ENCODE assay signal across 9 mouse cellular contexts in the genomic region with DNA sequence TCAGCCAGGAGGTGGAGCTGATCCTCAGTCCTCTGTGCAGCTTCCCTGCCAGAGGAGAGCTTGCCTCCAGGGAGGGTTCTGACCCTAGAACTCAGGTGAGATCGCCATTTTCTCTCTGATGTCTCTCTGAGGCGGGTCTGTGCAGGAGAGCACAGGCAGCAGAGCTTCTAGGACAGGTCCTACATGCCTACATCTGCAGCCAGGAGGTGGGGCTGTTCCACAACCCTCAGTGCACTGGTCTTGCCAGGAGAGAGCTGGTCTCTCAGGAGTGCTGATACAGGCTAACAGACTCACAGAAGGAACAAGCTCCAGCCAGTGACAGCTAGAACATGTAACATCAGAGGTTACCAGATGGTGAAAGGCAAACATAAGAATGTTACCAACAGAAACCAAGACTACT.
A peak's percentile ranks its signal among the peaks of the same experiment; 100 is the strongest.
DNase-seq lines count a peak whose midpoint lies in the region; TF ChIP-seq lines count a peak whose summit lies in the region.
"Had no signal": no experiment of that assay in that cellular context is flagged by ENCODE, and none has a peak within 500 bp of the region (broad histone marks: within the 10 kb centered on the region; RNA-seq: fewer than 3 reads in every experiment).

No protein-coding gene starts in this region.

- no peak overlapping the region for H3K4me3 ChIP-seq in layer of hippocampus, adult 2 months
- H3K4me3 ChIP-seq: neural tube, embryonic 13.5 days had no signal

- H3K27ac ChIP-seq in layer of hippocampus, adult 2 months: no peak overlapping the region
- H3K27ac ChIP-seq: neural tube, embryonic 13.5 days had no signal

- no peak for DNase-seq in layer of hippocampus, adult 2 months (ENCODE audit: low spot score in 2 of 2)
- no peak for DNase-seq in layer of hippocampus, adult 9-10 months (ENCODE audit: low spot score)
- peak; percentile 57 for DNase-seq in R1 (ENCODE audit: low read depth, low spot score)
- DNase-seq in kidney, postnatal 14 days: peak; percentile 56
- peak; percentile 34 to 44 for DNase-seq in spleen, postnatal 14 days (ENCODE audit: low spot score in 2 of 2)
- DNase-seq in frontal cortex, postnatal 14 days (ENCODE audit: low spot score in 2 of 2): no peak
- DNase-seq in ovary, adult 18-20 months (ENCODE audit: low spot score): no peak
- DNase-seq in layer of hippocampus, postnatal 10 days (ENCODE audit: low spot score in 2 of 2): no peak

- TF ChIP-seq CTCF in layer of hippocampus, adult 2 months (conservative IDR thresholded peaks at IDR 0.05): peak; percentile 56

Comparison
In these comparisons a context has a peak if more than half of its experiments do, and no peak if none do; other contexts are left out.
1. DNase-seq: peak in R1 (single experiment), kidney, postnatal 14 days (single experiment) and spleen, postnatal 14 days (2 of 2); none in layer of hippocampus, adult 2 months (0 of 2), layer of hippocampus, adult 9-10 months (single experiment), frontal cortex, postnatal 14 days (0 of 2), ovary, adult 18-20 months (single experiment) and layer of hippocampus, postnatal 10 days (0 of 2).